Mouse (Mus musculus): ENCODE data around the gene Tctex1d4.

DNA sequence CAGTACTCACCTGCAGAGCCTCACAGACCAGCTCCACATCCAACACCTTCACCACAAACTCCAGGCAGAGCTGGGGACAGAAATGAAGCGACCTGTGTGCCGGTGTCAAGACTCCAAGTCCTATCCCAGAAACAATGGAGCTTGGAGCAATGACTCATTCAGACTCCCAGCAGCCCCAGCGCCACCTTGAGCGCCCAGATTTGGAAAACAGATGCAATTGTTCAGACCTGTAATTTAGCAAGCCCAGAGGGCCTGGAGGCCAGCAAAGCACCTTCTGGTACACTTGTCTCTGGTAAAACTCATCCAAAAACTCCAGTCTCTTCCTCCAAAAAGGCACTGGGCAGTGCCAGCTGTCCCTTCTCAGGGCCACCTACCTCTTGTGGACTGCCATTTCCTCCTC, 4.4 kb upstream of the Tctex1d4 start:
- TF ChIP-seq CTCF (IDR thresholded peaks at IDR 0.05; ENCODE audit: low read depth) (no peak), EP300 (IDR thresholded peaks at IDR 0.05; ENCODE audit: low read depth) (no peak)

Measured in heart, postnatal 0 days (tissue).